In the genomic region with DNA sequence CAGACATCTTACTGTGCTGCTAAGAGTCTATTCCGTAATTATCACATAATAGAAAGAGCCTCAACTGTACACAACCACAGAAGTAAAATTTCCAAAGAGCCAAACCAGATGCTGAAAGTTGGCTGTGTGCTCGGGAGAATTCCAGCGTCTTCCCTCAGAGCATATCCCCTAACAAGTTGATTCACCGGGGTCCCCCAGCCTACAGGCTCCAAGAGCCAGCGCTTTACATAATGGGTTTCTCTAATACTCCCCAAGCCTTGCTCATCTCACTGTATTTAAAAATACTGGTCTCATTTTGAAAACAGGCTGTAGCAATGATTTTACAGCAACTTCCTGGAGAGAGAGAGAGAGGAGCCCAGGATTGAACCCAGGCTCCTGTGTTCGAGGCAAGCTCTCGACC, we compare ENCODE assay signal across 8 mouse cellular contexts. TPM values are rescaled to one million over a fixed set of nuclear protein-coding genes. Genes with fewer than 3 reads are reported as not detected.
DNase-seq lines count a peak whose midpoint lies in the region; ATAC-seq lines count a peak whose summit lies in the region.

No protein-coding gene starts in this region.

- peak overlapping the region; percentile 92 for H3K9ac ChIP-seq in kidney, embryonic 16.5 days (replicated peaks; ENCODE audit: low read length)
- H3K9ac ChIP-seq in embryonic facial prominence, embryonic 12.5 days, result peak overlapping the region; percentile 96
- peak overlapping the region; percentile 92; the same call in 1 of the 2 replicates for H3K9ac ChIP-seq in intestine, embryonic 15.5 days
- H3K9ac ChIP-seq in neural tube, embryonic 12.5 days, result peak overlapping the region; percentile 97; the same call in 1 of the 2 replicates

- WGBS in kidney, embryonic 16.5 days, result 36% methylated on average over 7 of the region's 7 CpGs
- WGBS in embryonic facial prominence, embryonic 12.5 days, result 44% methylated on average over 7 of the region's 7 CpGs
- 35% methylated on average over 7 of the region's 7 CpGs for WGBS in intestine, embryonic 15.5 days
- 59% methylated on average over 7 of the region's 7 CpGs for WGBS in neural tube, embryonic 12.5 days

- H3K4me1 ChIP-seq in kidney, embryonic 16.5 days (ENCODE audit: insufficient read depth, low read length), result peaks cover 22% of the 10 kb centered on the region
- peaks cover 20% of the 10 kb centered on the region for H3K4me1 ChIP-seq in embryonic facial prominence, embryonic 12.5 days
- peaks cover 22% of the 10 kb centered on the region for H3K4me1 ChIP-seq in intestine, embryonic 15.5 days (replicated peaks)
- H3K4me1 ChIP-seq in neural tube, embryonic 12.5 days, result peaks cover 29% of the 10 kb centered on the region

- H3K36me3 ChIP-seq in kidney, embryonic 16.5 days (ENCODE audit: insufficient read depth, low read length), result peaks cover 8% of the 10 kb centered on the region
- H3K36me3 ChIP-seq in embryonic facial prominence, embryonic 12.5 days, result peaks cover 6% of the 10 kb centered on the region; the same call in 1 of the 2 replicates
- H3K36me3 ChIP-seq in intestine, embryonic 15.5 days, result no peaks in the 10 kb centered on the region
- peaks cover 3% of the 10 kb centered on the region; the same call in 1 of the 2 replicates for H3K36me3 ChIP-seq in neural tube, embryonic 12.5 days

- H3K4me2 ChIP-seq in kidney, embryonic 16.5 days (replicated peaks; ENCODE audit: low read depth, low read length), result peak overlapping the region; percentile 86
- H3K4me2 ChIP-seq in embryonic facial prominence, embryonic 12.5 days (replicated peaks), result peak overlapping the region; percentile 82
- peak overlapping the region; percentile 72 for H3K4me2 ChIP-seq in intestine, embryonic 15.5 days (replicated peaks)
- H3K4me2 ChIP-seq in neural tube, embryonic 12.5 days (replicated peaks), result peak overlapping the region; percentile 70

- H3K27ac ChIP-seq in kidney, embryonic 16.5 days (ENCODE audit: low read length), result 0 out of 2 replicates have a peak overlapping the region, but pooled peaks have one; percentile 40
- 0 out of 2 replicates have a peak overlapping the region, but pooled peaks have one; percentile 11 for H3K27ac ChIP-seq in embryonic facial prominence, embryonic 12.5 days
- no peak overlapping the region for H3K27ac ChIP-seq in intestine, embryonic 15.5 days
- H3K27ac ChIP-seq in neural tube, embryonic 12.5 days, result no peak overlapping the region

- no peaks in the 10 kb centered on the region for H3K9me3 ChIP-seq in kidney, embryonic 16.5 days (ENCODE audit: low read length)
- no peaks in the 10 kb centered on the region for H3K9me3 ChIP-seq in embryonic facial prominence, embryonic 12.5 days
- H3K9me3 ChIP-seq in intestine, embryonic 15.5 days, result no peaks in the 10 kb centered on the region
- no peaks in the 10 kb centered on the region for H3K9me3 ChIP-seq in neural tube, embryonic 12.5 days

- H3K27me3 ChIP-seq in kidney, embryonic 16.5 days (ENCODE audit: insufficient read depth, low read length), result no peaks in the 10 kb centered on the region
- H3K27me3 ChIP-seq in embryonic facial prominence, embryonic 12.5 days, result no peaks in the 10 kb centered on the region
- no peaks in the 10 kb centered on the region for H3K27me3 ChIP-seq in intestine, embryonic 15.5 days (replicated peaks)
- H3K27me3 ChIP-seq in neural tube, embryonic 12.5 days (replicated peaks), result no peaks in the 10 kb centered on the region

- H3K4me3 ChIP-seq in kidney, embryonic 16.5 days (ENCODE audit: low read length), result peak overlapping the region; percentile 93
- peak overlapping the region; percentile 80 for H3K4me3 ChIP-seq in embryonic facial prominence, embryonic 12.5 days
- H3K4me3 ChIP-seq in intestine, embryonic 15.5 days (replicated peaks), result peak overlapping the region; percentile 80
- peak overlapping the region; percentile 94 for H3K4me3 ChIP-seq in neural tube, embryonic 12.5 days

- no peak for ATAC-seq in kidney, embryonic 16.5 days (ENCODE audit: low FRiP score, low TSS enrichment)
- ATAC-seq in embryonic facial prominence, embryonic 12.5 days (ENCODE audit: insufficient number of reproducible peaks, insufficient read depth, low FRiP score, low TSS enrichment), result no peak
- no peak for ATAC-seq in intestine, embryonic 15.5 days
- no peak for ATAC-seq in neural tube, embryonic 12.5 days (ENCODE audit: low FRiP score, low read depth)

- DNase-seq in kidney, adult 18-20 months, result no peak
- DNase-seq in layer of hippocampus, adult 18-20 months (ENCODE audit: low spot score in 2 of 2), result no peak
- DNase-seq in urinary bladder, adult 18-20 months (ENCODE audit: low spot score in 2 of 2), result no peak
- DNase-seq in embryo, embryonic 10.5 days (ENCODE audit: low spot score), result no peak

RNA-seq across cellular contexts. Expression of a gene that starts 2.3 kb away (rescaled TPM):
- polyA plus RNA-seq in kidney, embryonic 16.5 days (2015; fragmentation: Nextera tagmentation; extraction: Ambion mirVana), result 119 and 132 TPM in 2 replicates
- polyA plus RNA-seq in embryonic facial prominence, embryonic 12.5 days (2016; fragmentation: Nextera tagmentation; extraction: Ambion mirVana), result 118 and 122 TPM in 2 replicates
- 59.6 and 62.7 TPM in 2 replicates for polyA plus RNA-seq in intestine, embryonic 15.5 days (2015; fragmentation: Nextera tagmentation; extraction: Ambion mirVana)
- polyA plus RNA-seq in neural tube, embryonic 12.5 days (2016; fragmentation: Nextera tagmentation; extraction: Ambion mirVana), result 120 and 130 TPM in 2 replicates
- total RNA-seq in layer of hippocampus, adult 18-20 months (2021), result 10 to 100 TPM; 64.1 to 66.4 TPM

RNA-seq across cellular contexts. Expression of a gene that starts 46.7 kb away (rescaled TPM):
- polyA plus RNA-seq in kidney, embryonic 16.5 days (2015; fragmentation: Nextera tagmentation; extraction: Ambion mirVana), result 338 and 353 TPM in 2 replicates
- polyA plus RNA-seq in embryonic facial prominence, embryonic 12.5 days (2016; fragmentation: Nextera tagmentation; extraction: Ambion mirVana), result 331 and 336 TPM in 2 replicates
- 299 and 308 TPM in 2 replicates for polyA plus RNA-seq in intestine, embryonic 15.5 days (2015; fragmentation: Nextera tagmentation; extraction: Ambion mirVana)
- polyA plus RNA-seq in neural tube, embryonic 12.5 days (2016; fragmentation: Nextera tagmentation; extraction: Ambion mirVana), result 399 and 408 TPM in 2 replicates
- total RNA-seq in layer of hippocampus, adult 18-20 months (2021), result 100 to 1,000 TPM; 196 to 206 TPM

RNA-seq across cellular contexts. Expression of a gene that starts 59.9 kb away (rescaled TPM):
- 318 and 319 TPM in 2 replicates for polyA plus RNA-seq in kidney, embryonic 16.5 days (2015; fragmentation: Nextera tagmentation; extraction: Ambion mirVana)
- polyA plus RNA-seq in embryonic facial prominence, embryonic 12.5 days (2016; fragmentation: Nextera tagmentation; extraction: Ambion mirVana), result 310 and 311 TPM in 2 replicates
- polyA plus RNA-seq in intestine, embryonic 15.5 days (2015; fragmentation: Nextera tagmentation; extraction: Ambion mirVana), result 386 and 401 TPM in 2 replicates
- 262 TPM in 2 replicates for polyA plus RNA-seq in neural tube, embryonic 12.5 days (2016; fragmentation: Nextera tagmentation; extraction: Ambion mirVana)
- 10 to 100 TPM; 74.3 to 74.4 TPM for total RNA-seq in layer of hippocampus, adult 18-20 months (2021)

Comparison
In these comparisons a context has a peak if more than half of its experiments do, and no peak if none do; other contexts are left out.
1. H3K27ac ChIP-seq: peak in kidney, embryonic 16.5 days (single experiment) and embryonic facial prominence, embryonic 12.5 days (single experiment); none in intestine, embryonic 15.5 days (single experiment) and neural tube, embryonic 12.5 days (single experiment).
2. Peak in every context shown above with its lines, with median percentiles within 50 percentile points of each other: H3K4me2 ChIP-seq, H3K4me3 ChIP-seq and H3K9ac ChIP-seq.